Mouse (Mus musculus) layer of hippocampus, adult 8-10 months (tissue): Measurements from ENCODE around the gene Alyref. TPM values are rescaled to one million over a fixed set of nuclear protein-coding genes. Genes with fewer than 3 reads are reported as not detected.
"Not testable (repeated sequence)": the region's sequence is repeated elsewhere in the genome, so short reads cannot be mapped to it uniquely, and the experiment has no call there.

Experiments used
- DNase-seq, 2 experiments: peaks; one replicate each; pipeline ENCODE4 v3.0.0; 2022; ENCODE audit warnings: low spot score in 2 of 2
- total RNA-seq, 4 experiments: library from RNA; stranded (reverse); gene quantifications; 2 replicates each; pipeline ENCODE4 v1.2.4; 2022

Alyref gene
- total RNA-seq, 4 experiments from 2014 or later, result 38.1 to 61.8 (median 52.9) TPM

GRCm38 (mm10) chr11:120605667-120606066 is 7.5 kb upstream of the Alyref start:
- DNase-seq, result no peak

DNA sequence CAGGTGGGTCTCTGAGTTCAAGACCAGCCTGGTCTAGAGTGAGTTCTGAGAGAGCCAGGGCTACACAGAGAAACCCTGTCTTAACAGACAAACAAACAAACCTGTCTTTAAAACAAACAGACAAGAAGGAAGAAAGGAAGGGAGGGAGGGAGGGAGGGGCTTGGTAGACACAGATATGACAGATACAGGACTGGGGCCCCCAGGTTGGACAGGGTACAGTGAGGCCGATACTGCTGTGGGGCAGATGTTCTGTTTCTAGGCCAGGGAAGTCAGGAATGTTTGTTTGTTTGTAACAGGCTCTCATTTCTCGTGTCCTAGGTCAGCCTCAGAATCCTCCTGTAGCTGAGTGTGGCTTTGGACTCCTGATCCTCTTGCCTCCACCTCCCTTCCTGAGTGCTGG is 5.4 kb upstream of the Alyref start:
- no peak for DNase-seq

- no peak for DNase-seq
Measured at GRCm38 (mm10) chr11:120600716-120601115, 2.6 kb upstream of the Alyref start.

- DNase-seq, result no peak
Measured at GRCm38 (mm10) chr11:120598990-120599549, 905 bp upstream of the Alyref start.

GRCm38 (mm10) chr11:120597240-120598235 is 627 bp downstream of the Alyref start:
- DNase-seq, result no peak

- DNase-seq, result no peak
Measured at GRCm38 (mm10) chr11:120588531-120588930, 9.6 kb downstream of the Alyref start.

- no peak for DNase-seq
Measured at GRCm38 (mm10) chr11:120583937-120584336, 14.2 kb downstream of the Alyref start.

DNA sequence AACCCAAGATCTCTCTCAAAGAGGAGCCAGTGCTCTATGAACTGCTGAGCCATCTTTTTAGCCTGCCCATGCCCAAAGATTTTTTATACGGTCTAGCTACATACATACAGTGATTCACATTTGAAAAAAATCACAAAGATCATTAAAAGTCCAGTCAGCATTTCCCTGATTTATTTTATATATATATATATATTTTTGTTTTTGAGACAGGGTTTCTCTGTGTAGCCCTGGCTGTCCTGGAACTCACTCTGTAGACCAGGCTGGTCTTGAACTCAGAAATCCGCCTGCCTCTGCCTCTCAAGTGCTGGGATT is 15.2 kb downstream of the Alyref start:
- DNase-seq, result not testable (repeated sequence)

DNA sequence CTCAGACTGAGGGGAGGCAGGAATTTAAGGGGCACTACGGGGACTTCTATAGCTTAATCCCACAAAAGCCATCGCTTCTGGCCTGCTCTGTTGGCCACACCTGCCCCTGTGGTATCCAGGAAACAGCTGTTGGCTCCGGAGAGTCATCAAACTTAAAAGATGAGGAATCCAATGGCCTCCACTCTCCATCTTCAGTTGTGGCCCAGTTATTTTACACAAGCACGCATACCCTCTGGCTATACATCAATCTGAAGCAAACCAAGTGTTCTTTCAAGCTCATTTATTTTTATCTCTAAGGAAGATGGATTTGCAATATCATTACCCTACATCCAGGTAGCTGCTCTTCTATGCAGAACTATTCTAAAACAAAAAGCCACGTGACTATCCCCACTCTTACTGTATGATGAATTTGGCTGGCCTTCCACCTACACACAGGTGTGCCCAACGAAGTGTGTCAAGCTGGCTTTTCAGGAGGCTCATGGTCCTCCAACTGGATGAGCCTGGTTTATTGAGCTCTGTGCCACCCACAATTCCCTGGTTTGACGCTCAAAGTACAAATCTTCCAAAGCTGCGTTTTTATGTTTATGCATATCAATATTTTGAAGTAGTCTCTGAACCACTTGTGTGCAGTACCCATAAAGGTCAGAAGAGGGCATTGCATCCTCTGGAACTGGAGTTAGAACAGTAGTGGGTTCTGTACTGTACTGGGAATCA is 15.7 kb downstream of the Alyref start:
- DNase-seq, result no peak

- DNase-seq, result peak; percentile 82 to 88
Measured at GRCm38 (mm10) chr11:120581490-120582267, 16.5 kb downstream of the Alyref start, which contains the start of gene Arhgdia. Arhgdia (minus strand) TSS chr11:120581624.

GRCm38 (mm10) chr11:120580871-120581331 is 17.3 kb downstream of the Alyref start:
- peak in 1 of 2 experiments; percentile 19 for DNase-seq

DNA sequence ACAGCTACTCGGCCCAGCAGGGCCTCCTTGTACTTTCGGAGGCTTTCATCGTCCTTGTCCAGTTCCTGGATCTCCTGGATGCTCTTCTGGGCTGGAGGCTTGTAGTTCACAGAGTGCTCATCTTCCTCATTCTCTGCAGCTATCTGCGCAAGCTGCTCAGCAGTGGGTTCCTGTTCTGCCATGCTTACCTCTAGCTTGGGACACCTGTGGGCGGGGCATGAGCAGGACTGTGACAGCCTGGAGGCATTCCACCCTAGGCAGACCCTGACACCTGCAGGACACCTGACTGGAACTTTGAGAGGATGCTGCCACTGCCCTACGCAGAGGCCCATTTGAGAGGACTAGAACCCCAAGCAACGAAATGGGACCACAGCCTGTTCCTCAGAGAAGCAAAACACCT is 18.0 kb downstream of the Alyref start:
- peak in 1 of 2 experiments; percentile 35 for DNase-seq

DNA sequence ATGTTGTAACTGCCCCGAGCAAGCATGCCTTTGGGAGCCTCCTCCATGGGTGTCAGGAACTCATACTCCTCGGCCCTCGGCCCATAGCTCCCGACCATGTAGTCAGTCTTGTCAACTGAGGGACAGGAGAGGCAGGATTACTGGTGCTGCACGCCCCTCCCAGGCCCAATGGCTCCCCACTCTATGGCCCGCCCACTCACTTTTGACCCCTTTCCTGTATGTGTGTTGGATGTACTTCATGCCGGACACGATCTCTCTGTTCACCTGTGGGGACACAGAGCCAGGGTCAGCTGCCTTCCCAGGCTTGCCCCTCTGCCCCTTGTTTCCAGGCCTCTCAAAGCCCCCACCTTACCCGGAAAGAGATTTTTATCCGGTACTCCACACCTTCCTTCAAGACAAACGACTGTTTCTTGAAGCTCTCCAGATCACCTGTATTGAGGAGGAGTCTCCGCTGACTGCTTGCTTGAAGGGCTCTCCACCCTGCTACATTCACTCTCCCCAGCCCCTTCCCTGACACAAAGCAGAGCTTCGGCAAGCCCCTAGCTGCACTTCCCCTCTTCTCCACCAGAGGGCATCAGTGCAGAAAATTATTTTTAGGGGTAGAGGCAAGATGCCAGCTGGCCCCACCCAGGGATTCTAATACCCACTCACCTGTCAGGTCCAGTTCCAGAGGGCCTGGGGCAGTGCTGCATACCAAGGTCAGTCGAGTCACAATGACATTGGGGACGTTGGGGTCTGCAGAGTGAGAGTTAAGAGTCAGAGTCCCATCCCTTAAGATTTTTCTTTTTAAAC is 18.7 kb downstream of the Alyref start:
- peak; percentile 58 to 74 for DNase-seq

- no peak for DNase-seq
Measured at GRCm38 (mm10) chr11:120578694-120579243, 19.4 kb downstream of the Alyref start.

GRCm38 (mm10) chr11:120578024-120578693 is 20.0 kb downstream of the Alyref start:
- no peak for DNase-seq

- DNase-seq, result no peak
Measured at GRCm38 (mm10) chr11:120577211-120578023, 20.7 kb downstream of the Alyref start.

GRCm38 (mm10) chr11:120576365-120576981 is 21.7 kb downstream of the Alyref start:
- no peak for DNase-seq

DNA sequence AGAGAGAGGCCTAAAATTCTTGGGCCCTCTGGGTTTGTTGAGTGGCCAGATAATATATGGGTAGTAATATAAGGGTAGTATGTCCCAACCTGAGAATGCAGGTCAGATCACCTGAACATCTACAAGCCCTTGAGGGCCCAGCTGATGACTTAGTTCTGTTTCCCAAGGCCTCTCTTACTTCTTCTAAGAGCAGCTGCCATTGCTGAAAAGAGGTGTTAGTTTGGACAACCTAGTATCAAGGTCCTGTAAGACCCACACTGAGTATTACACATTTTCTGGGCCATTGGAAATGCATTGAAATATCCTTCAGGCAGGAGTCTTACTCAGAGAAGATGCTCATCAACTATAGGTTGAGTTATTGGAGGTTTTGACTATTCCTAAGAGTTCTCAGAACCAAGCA is 22.2 kb downstream of the Alyref start:
- no peak for DNase-seq
